Mouse (Mus musculus) forebrain, embryonic 10.5 days (tissue): ENCODE measurements around the gene Dip2c. TPM values are rescaled to one million over a fixed set of nuclear protein-coding genes. Genes with fewer than 3 reads are reported as not detected.

Experiments
- DNase-seq: peaks from one replicate; pipeline ENCODE4 v3.0.0-alpha.2; 2017; ENCODE audit warnings: low spot score; ENCODE audit errors: extremely low spot score
- H3K27ac ChIP-seq: fragments of 300-500 bp; sonication (generic); 2 replicates; pipeline ENCODE4 v1.5.1; 2016; ENCODE audit warnings: mild to moderate bottlenecking
- H3K27me3 ChIP-seq: fragments of 300-500 bp; sonication (generic); 2 replicates; pipeline ENCODE4 v1.6.1; 2016; ENCODE audit warnings: mild to moderate bottlenecking; ENCODE audit not compliant: poor library complexity, severe bottlenecking
- H3K36me3 ChIP-seq: fragments of 300-500 bp; sonication (generic); replicated peaks from 2 replicates; pipeline ENCODE4 v1.6.1; 2016; ENCODE audit warnings: mild to moderate bottlenecking, moderate library complexity
- H3K4me1 ChIP-seq: fragments of 300-500 bp; sonication (generic); 2 replicates; pipeline ENCODE4 v1.6.1; 2016
- H3K4me3 ChIP-seq: fragments of 300-500 bp; sonication (generic); 2 replicates; pipeline ENCODE4 v1.5.1; 2016; ENCODE audit warnings: mild to moderate bottlenecking, moderate library complexity
- H3K9me3 ChIP-seq: fragments of 300-500 bp; sonication (generic); 2 replicates; pipeline ENCODE4 v1.6.1; 2016; ENCODE audit warnings: mild to moderate bottlenecking, moderate library complexity
- WGBS: fragments of 180-500 bp; shearing (Covaris S2); methylation state at CpG from one replicate; pipeline ENCODE4 v1.1.7; 2016; 5-methylcytosine and 5-hydroxymethylcytosine counted together
- polyA plus RNA-seq: library from polyadenylated mRNA; unstranded; fragments of >200 nt; fragmentation: Nextera tagmentation; extraction: Ambion mirVana; gene quantifications from 2 replicates; pipeline ENCODE4 v1.2.1, GENCODE M21; 2016

The Dip2c gene
- polyA plus RNA-seq, 1 experiment from 2014 or later: 4.5 TPM

DNA sequence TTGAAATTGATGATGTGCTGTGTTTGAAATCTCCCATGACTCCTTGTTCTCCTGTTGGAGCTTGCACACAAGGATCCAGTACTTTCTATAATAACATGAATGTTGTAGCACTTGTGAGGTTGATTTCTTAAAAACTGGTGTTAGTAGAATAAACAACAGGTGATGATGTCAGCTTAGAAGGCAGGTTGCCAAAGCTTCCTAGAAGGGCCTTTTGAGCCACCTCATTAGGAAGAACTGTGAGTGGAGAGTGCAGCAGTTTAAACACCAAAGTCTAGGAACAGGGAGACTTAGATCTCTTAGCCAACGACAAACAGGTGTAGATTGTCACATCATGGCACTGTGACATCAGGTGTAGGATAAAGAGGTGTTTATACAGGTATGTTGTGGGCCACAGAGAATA is 66.4 kb downstream of the Dip2c start:
- 91% methylated on average over 1 of the region's 1 CpGs for WGBS
- no peaks in the 10 kb centered on the region for H3K4me1 ChIP-seq
- no peak overlapping the region for H3K4me3 ChIP-seq
- H3K27ac ChIP-seq: no peak overlapping the region
- H3K9me3 ChIP-seq: no peaks in the 10 kb centered on the region
- no peaks in the 10 kb centered on the region for H3K27me3 ChIP-seq
- H3K36me3 ChIP-seq: no peaks in the 10 kb centered on the region
- DNase-seq: no peak

DNA sequence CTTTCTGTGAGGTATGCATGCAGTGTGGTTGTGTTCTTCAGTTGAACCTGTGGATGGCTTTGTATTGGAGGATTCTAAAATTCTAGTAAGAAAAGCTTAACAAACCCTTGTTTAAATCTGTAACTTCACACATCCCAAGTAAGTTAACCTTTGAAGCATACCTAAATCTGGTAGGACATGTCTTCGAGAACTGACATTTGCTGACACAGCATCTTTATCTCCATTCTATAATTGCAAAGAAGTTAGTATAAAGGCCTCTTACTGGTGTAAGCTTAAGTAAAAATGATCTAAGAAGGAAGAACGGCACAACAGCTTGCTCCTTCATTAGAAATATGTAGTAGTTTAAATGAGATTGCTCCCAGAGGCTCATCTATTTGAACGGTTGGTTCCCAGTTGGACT is 71.1 kb downstream of the Dip2c start:
- Histone ChIP-seq H3K4me1 (no peaks in the 10 kb centered on the region), H3K9me3 (no peaks in the 10 kb centered on the region)
- 93% methylated on average over 3 of the region's 3 CpGs for WGBS

DNA sequence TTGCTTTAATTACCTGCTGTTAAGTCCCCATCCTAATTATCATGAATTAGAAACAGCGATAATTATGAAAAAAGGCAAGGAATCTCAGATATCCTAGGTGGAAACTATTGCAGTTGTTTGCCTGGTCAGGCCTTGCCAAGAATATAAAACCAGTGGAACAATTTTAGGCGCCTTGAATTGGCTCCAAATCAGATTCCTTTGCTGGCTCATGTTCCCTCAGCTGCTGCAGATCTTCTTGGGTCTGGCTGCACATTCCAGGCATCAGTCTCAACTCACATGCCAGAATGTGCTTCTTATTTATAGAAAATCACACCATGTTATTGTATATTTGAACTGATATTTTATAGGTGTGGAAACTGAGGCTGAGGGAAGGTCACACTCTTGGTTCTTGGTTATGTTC is 74.3 kb downstream of the Dip2c start:
- H3K4me1 ChIP-seq: peaks cover 10% of the 10 kb centered on the region
- WGBS: 87% methylated on average over 2 of the region's 2 CpGs
- H3K36me3 ChIP-seq: no peaks in the 10 kb centered on the region
- H3K9me3 ChIP-seq: no peaks in the 10 kb centered on the region
- no peak for DNase-seq
- H3K27ac ChIP-seq: no peak overlapping the region
- H3K4me3 ChIP-seq: no peak overlapping the region
- no peaks in the 10 kb centered on the region for H3K27me3 ChIP-seq

More for the DNA sequence above, 71.1 kb downstream of the Dip2c start:
- DNase-seq: no peak
- no peak overlapping the region for H3K4me3 ChIP-seq
- H3K36me3 ChIP-seq: no peaks in the 10 kb centered on the region
- no peak overlapping the region for H3K27ac ChIP-seq
- no peaks in the 10 kb centered on the region for H3K27me3 ChIP-seq

DNA sequence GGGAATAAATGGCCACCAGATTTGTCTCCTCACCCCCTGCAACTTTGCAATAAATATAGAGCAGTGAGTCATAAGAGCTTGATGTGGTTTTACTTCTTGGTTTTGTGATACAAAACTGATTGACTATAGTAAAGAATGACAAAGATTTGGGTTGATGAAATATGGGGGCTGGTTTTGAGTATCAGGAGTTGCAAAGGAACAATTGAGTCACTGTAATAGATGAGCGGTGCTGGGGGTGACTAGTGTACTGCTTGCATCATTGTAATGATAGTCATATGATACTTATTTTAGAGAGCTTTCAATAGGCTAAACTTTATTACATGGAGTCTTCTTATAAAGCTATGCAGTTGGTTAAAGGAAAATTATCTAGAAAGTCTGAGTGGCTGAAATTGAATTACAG is 77.6 kb downstream of the Dip2c start:
- DNase-seq: no peak

DNA sequence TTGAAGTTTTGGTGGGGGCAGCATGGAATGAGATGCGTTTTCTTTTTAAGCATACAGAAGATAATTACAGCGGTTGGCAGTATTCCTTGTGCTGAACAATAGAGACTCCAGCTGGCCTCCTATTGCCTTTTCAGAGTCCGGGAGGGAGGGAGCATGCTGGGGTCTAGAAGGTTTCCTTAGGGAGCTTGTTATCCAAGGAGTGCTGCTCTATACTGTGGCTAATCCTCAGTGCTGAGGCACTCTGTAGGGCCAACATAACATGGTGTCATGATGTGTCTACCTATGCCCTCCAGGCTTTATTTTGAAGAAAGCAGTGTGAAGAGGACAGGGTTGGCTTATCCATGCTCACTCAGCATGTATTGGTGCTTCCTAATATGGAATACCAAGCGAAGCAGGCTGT is 79.0 kb downstream of the Dip2c start:
- H3K27me3 ChIP-seq: no peaks in the 10 kb centered on the region
- no peak for DNase-seq
- no peaks in the 10 kb centered on the region for H3K36me3 ChIP-seq
- WGBS: 34% methylated on average over 4 of the region's 4 CpGs
- no peak overlapping the region for H3K4me3 ChIP-seq
- H3K9me3 ChIP-seq: no peaks in the 10 kb centered on the region
- H3K4me1 ChIP-seq: peaks cover 11% of the 10 kb centered on the region
- no peak overlapping the region for H3K27ac ChIP-seq

More for the DNA sequence above, 77.6 kb downstream of the Dip2c start:
- 90% methylated on average over 1 of the region's 1 CpGs for WGBS
- H3K27ac ChIP-seq: no peak overlapping the region
- H3K9me3 ChIP-seq: no peaks in the 10 kb centered on the region
- H3K36me3 ChIP-seq: no peaks in the 10 kb centered on the region
- no peak overlapping the region for H3K4me3 ChIP-seq
- no peaks in the 10 kb centered on the region for H3K27me3 ChIP-seq
- peaks cover 11% of the 10 kb centered on the region for H3K4me1 ChIP-seq

DNA sequence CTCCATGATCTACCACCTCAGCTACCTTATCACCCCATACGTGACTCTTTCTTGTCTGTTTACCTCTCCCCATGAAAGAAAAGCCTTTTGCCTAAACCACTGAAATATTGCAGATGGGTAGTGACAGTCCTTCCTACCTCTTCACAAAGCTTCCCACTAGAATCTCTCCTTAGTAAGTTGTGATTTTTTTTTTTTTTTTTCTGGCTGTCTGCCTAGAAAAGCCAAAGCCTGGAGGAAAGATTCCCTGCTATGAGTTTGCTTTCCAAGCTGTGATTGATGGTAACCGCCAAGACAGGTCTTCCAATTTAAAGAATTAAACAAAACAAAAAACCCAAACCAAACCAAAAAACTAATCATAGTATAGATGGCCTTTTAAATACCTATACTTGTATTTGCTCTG is 85.1 kb downstream of the Dip2c start:
- no peaks in the 10 kb centered on the region for H3K36me3 ChIP-seq
- WGBS: 92% methylated on average over 2 of the region's 2 CpGs
- H3K27me3 ChIP-seq: no peaks in the 10 kb centered on the region
- H3K4me1 ChIP-seq: no peaks in the 10 kb centered on the region
- no peak for DNase-seq
- no peak overlapping the region for H3K4me3 ChIP-seq
- no peak overlapping the region for H3K27ac ChIP-seq
- H3K9me3 ChIP-seq: no peaks in the 10 kb centered on the region

DNA sequence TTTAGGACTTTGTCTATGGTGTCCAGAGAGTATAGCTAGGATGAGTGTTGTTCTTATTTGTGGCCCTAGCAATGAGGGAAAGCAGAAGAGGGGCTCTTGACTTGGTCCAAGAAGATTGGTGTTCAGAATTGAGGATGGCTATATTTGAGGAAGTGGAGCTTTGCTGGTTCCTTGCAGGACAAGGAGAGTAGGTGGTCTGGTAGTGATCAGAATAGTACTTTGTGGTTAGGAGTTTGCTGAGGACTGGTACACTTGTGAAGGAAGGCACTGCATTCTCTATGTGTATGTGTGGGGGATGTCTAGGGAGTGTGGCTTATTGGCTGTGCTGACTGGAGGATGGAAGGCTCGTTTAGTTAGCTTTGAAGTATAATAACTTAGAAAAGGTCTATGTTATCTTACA is 95.1 kb downstream of the Dip2c start:
- WGBS: 81% methylated on average over 1 of the region's 1 CpGs
- no peak for DNase-seq
- H3K9me3 ChIP-seq: no peaks in the 10 kb centered on the region
- no peaks in the 10 kb centered on the region for H3K27me3 ChIP-seq
- no peaks in the 10 kb centered on the region for H3K36me3 ChIP-seq
- H3K4me1 ChIP-seq: no peaks in the 10 kb centered on the region
- no peak overlapping the region for H3K27ac ChIP-seq
- no peak overlapping the region for H3K4me3 ChIP-seq

DNA sequence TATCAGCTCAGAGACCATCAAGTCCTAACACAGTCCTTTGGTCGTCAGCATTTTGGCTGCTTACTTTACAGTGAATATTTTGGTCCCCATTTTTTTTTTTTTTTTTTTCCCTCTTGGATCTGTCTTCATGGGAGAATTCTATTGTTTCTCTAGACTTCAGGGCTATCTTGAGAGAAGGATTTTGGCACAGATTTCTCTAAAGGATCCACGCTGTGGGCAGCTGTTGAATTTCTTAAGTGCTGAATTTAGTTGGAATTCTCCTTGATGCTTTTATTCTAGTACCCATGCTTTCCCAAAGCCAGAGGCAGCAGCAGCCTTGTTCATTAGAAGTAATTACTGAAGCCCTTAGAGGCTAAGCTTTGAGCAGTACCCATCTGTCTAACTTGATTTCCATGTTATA is 100.8 kb downstream of the Dip2c start:
- no peaks in the 10 kb centered on the region for H3K36me3 ChIP-seq
- no peak for DNase-seq
- peaks cover 12% of the 10 kb centered on the region; the same call in 1 of the 2 replicates for H3K9me3 ChIP-seq
- 68% methylated on average over 2 of the region's 2 CpGs for WGBS
- no peak overlapping the region for H3K27ac ChIP-seq
- no peak overlapping the region for H3K4me3 ChIP-seq
- no peaks in the 10 kb centered on the region for H3K4me1 ChIP-seq
- H3K27me3 ChIP-seq: no peaks in the 10 kb centered on the region

DNA sequence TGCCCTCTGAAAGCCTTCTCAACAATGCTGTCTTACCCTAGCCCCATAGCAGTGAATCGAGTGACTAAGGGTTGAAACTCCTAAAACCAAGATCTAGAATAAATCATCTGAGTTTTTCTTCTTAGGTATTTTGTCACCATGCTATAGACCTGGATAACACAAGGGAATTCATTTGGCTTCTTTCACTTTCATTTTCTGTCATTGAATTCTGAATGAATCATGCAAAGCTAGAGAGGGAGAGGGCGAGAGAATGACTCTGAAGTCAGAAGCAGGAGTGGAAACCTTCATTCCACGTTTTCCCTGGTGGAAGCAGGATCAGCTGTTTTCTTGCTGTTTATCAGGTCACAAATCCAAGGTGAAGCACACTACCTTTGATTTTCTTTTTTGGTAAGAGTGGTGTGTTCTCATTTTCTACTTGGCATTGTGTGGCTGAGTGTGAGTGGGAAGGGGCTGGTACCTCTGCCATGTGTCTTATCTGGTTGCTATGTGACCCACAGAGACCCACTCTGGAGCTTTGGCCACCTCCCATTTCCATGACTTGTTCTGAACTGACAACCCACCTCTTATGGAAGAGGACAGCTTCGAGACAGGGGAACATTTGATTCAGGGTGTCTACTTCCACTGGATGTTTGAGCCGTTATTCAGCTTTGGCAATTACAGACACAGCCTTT is 104.5 kb downstream of the Dip2c start:
- Histone ChIP-seq H3K9me3 (peaks cover 12% of the 10 kb centered on the region; the same call in 1 of the 2 replicates), H3K4me3 (no peak overlapping the region), H3K27me3 (no peaks in the 10 kb centered on the region), H3K36me3 (no peaks in the 10 kb centered on the region), H3K4me1 (no peaks in the 10 kb centered on the region), H3K27ac (no peak overlapping the region)
- DNase-seq: no peak
- 89% methylated on average over 5 of the region's 5 CpGs for WGBS

DNA sequence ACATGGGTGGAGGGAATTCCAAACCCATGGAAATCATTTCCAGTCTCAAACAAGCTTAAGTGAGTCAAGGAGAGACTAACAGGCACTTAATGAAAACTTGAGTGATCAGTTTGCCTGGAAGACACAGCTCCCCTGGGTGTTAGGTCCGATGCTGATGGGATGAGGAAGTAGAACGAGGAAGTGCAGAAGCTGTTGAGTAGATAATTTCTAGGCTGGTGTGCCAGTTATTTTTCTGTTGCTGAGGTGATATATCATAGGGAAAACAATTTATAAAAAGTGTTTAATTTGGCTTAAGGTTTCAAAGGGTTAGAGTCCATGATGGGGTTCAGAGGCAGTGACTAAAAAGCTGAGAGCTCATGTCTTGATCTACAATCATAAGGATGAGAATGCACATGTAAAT is 111.7 kb downstream of the Dip2c start:
- WGBS: 94% methylated on average over 2 of the region's 2 CpGs
- no peak overlapping the region for H3K27ac ChIP-seq

DNA sequence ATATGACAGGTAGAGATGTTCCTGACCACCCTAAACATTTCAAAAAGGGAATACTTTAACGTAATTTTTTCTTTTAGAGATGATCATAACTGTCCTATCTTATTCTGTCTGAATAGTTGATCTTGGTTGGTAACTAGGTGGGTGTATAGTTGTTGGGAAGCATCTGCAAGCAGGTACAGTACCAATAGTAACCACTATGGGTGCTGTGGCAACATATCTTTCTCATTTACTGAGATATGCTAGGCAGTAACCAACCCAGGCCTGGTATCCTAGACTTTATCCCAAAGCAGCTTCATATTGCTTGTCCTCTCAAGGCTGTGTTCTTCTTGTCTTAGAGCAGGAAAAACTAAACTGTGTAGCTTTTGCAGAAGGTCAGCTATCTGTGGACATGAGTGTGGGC is 113.0 kb downstream of the Dip2c start:
- Histone ChIP-seq H3K4me1 (peaks cover 4% of the 10 kb centered on the region), H3K9me3 (peaks cover 5% of the 10 kb centered on the region), H3K4me3 (no peak overlapping the region), H3K36me3 (no peaks in the 10 kb centered on the region), H3K27me3 (no peaks in the 10 kb centered on the region), H3K27ac (no peak overlapping the region)
- 84% methylated on average over 1 of the region's 1 CpGs for whole genome bisulfite sequencing
- no peak for DNase-seq

More for the DNA sequence above, 111.7 kb downstream of the Dip2c start:
- Histone ChIP-seq H3K4me1 (peaks cover 4% of the 10 kb centered on the region), H3K36me3 (no peaks in the 10 kb centered on the region), H3K4me3 (no peak overlapping the region), H3K9me3 (peaks cover 5% of the 10 kb centered on the region), H3K27me3 (no peaks in the 10 kb centered on the region)
- no peak for DNase-seq

DNA sequence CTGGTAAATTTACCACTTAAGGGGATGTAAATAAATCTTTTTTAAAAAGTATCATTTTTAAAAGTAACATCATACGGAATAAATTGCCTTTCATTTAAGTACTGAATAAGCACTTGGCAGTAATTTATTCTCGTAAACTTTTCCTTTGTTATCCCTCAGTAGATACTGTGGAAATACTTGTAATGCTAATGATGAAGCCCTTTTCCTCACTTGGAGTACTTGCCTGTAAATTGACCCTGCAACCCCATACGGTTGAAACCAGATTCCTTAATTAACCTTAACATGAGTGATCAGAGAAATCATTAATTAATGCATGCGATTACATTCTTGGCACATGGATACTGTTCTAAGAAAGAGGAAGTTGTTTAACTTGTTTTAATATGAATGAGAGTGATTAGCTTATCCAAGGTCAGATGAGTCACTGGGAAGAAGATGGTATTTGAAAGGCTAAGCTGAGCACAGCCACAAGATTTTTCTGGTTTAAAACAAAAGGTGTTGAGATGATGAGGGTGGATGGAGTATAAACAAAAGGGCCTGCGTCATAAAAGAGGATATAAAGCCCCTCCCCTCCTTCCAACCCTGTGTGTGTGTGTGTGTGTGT is 114.0 kb downstream of the Dip2c start:
- Histone ChIP-seq H3K4me3 (no peak overlapping the region), H3K36me3 (no peaks in the 10 kb centered on the region), H3K4me1 (peaks cover 4% of the 10 kb centered on the region), H3K27me3 (no peaks in the 10 kb centered on the region), H3K27ac (no peak overlapping the region), H3K9me3 (peaks cover 5% of the 10 kb centered on the region)
- no peak for DNase-seq
- 82% methylated on average over 5 of the region's 5 CpGs for WGBS

DNA sequence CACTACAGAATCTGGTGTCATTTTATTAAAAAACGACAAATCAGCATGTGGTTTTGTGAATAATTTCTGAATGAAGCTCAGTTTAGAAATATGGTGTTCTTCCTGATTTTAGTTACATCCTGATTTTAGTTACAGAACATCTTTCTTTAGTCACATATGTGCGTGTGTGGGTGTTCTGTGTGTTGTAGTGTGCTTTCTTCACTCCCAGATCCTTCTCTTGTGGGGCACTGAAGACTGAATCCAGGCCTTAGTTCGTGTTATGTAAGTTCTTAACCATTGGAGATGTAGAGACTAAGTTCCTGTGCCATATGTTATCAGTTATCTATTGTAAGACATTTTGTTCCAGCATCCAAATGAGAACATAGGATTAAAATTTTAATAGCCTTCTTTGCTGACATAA is 117.1 kb downstream of the Dip2c start:
- no peaks in the 10 kb centered on the region for H3K27me3 ChIP-seq
- no peaks in the 10 kb centered on the region for H3K9me3 ChIP-seq
- no peak overlapping the region for H3K4me3 ChIP-seq
- no peak for DNase-seq
- no peaks in the 10 kb centered on the region for H3K36me3 ChIP-seq
- H3K4me1 ChIP-seq: peaks cover 7% of the 10 kb centered on the region
- H3K27ac ChIP-seq: no peak overlapping the region
- 90% methylated on average over 3 of the region's 3 CpGs for WGBS
